ENCODE assay signal across 20 mouse cellular contexts in the genomic region with DNA sequence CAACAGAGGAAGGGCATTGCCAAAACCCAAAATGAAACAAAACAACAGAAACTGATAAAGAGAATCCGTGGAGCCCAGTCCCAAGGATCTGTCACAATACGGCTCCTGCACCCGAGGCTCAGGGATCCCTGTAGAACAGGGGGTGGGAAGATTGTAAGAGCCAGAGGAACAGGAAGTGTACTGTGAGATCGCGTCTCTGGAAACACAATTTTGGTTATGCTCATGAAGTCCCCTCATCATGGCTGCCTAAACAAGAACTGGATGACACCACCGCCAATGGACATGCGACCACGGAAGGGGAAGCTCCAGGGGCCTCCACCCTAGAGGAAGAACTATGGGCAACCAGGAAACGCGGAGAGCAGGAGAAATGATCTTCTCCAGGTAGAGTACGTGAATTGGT.
DNase-seq lines count a peak whose midpoint lies in the region; ATAC-seq and TF ChIP-seq lines count a peak whose summit lies in the region.
"Had no signal": no experiment of that assay in that cellular context is flagged by ENCODE, and none has a peak within 500 bp of the region (broad histone marks: within the 10 kb centered on the region; RNA-seq: fewer than 3 reads in every experiment).

No protein-coding gene starts in this region.

- peaks cover 18% of the 10 kb centered on the region for H3K4me1 ChIP-seq in liver, postnatal 0 days (ENCODE audit: insufficient read depth)
- H3K4me1 ChIP-seq in liver, embryonic 12.5 days, result peaks cover 43% of the 10 kb centered on the region
- H3K4me1 ChIP-seq in midbrain, embryonic 13.5 days (replicated peaks), result peaks cover 10% of the 10 kb centered on the region; the same call in 1 of the 2 replicates

- TF ChIP-seq EP300 in liver, postnatal 0 days (IDR thresholded peaks at IDR 0.05; ENCODE audit: low read depth), result no peak

- no peak overlapping the region for H3K4me2 ChIP-seq in liver, postnatal 0 days (ENCODE audit: low read depth, low read length)
- H3K4me2 ChIP-seq in liver, embryonic 12.5 days, result no peak overlapping the region
- H3K4me2 ChIP-seq in midbrain, embryonic 13.5 days (replicated peaks), result no peak overlapping the region
- H3K4me2 ChIP-seq: embryonic facial prominence, embryonic 12.5 days; forebrain, embryonic 13.5 days; forebrain, embryonic 15.5 days had no signal

- DNase-seq in cerebellum, adult 11 months, result peak; percentile 11
- DNase-seq in cerebellum, postnatal 10 days, result no peak
- no peak for DNase-seq in liver, postnatal 0 days
- no peak for DNase-seq in layer of hippocampus, postnatal 14 days (ENCODE audit: low spot score in 2 of 2)
- DNase-seq: adrenal gland, adult 8-10 months; adrenal gland, postnatal 36 days; cerebellum, adult 18-20 months; cerebellum, adult 9-11 months; cerebellum, postnatal 25 days; forebrain, postnatal 0 days had no signal

- H3K27ac ChIP-seq in liver, postnatal 0 days (ENCODE audit: low read depth), result 0 out of 2 replicates have a peak overlapping the region, but pooled peaks have one; percentile 29
- no peak overlapping the region for H3K27ac ChIP-seq in liver, embryonic 12.5 days
- no peak overlapping the region for H3K27ac ChIP-seq in midbrain, embryonic 13.5 days
- H3K27ac ChIP-seq: embryonic facial prominence, embryonic 10.5 days; embryonic facial prominence, embryonic 12.5 days; forebrain, embryonic 13.5 days; forebrain, embryonic 15.5 days had no signal

- H3K9me3 ChIP-seq in liver, postnatal 0 days (ENCODE audit: low read length), result no peaks in the 10 kb centered on the region
- H3K9me3 ChIP-seq in liver, embryonic 12.5 days (replicated peaks), result no peaks in the 10 kb centered on the region
- H3K9me3 ChIP-seq in midbrain, embryonic 13.5 days, result no peaks in the 10 kb centered on the region
- H3K9me3 ChIP-seq: embryonic facial prominence, embryonic 10.5 days; embryonic facial prominence, embryonic 12.5 days; forebrain, embryonic 13.5 days; forebrain, embryonic 15.5 days had no signal

- H3K9ac ChIP-seq in liver, postnatal 0 days (replicated peaks), result no peak overlapping the region
- no peak overlapping the region for H3K9ac ChIP-seq in liver, embryonic 12.5 days
- no peak overlapping the region for H3K9ac ChIP-seq in midbrain, embryonic 13.5 days (replicated peaks)
- H3K9ac ChIP-seq: embryonic facial prominence, embryonic 12.5 days; forebrain, embryonic 13.5 days; forebrain, embryonic 15.5 days; forebrain, postnatal 0 days had no signal

- TF ChIP-seq CTCF in liver, postnatal 0 days (IDR thresholded peaks at IDR 0.05; ENCODE audit: low read depth), result no peak

- ATAC-seq in liver, postnatal 0 days, result no peak
- no peak for ATAC-seq in liver, embryonic 12.5 days
- peak; percentile 15 for ATAC-seq in granulocyte monocyte progenitor cell, adult 5-6 weeks (replicated peaks; ENCODE audit: poor library complexity, severe bottlenecking)
- 0 out of 2 replicates have a peak, but pooled peaks have one; percentile 11 for ATAC-seq in monocyte, adult 5-6 weeks (replicated peaks; ENCODE audit: insufficient number of reproducible peaks, low FRiP score, low TSS enrichment, poor library complexity, severe bottlenecking)
- ATAC-seq in midbrain, embryonic 13.5 days, result no peak
- ATAC-seq: activated CD4-positive, CD25-positive, alpha-beta regulatory T cell, adult 4 months; forebrain, embryonic 13.5 days; forebrain, embryonic 15.5 days; forebrain, postnatal 0 days; Patski had no signal

- H3K27me3 ChIP-seq in liver, postnatal 0 days (ENCODE audit: insufficient read depth, low read length), result no peaks in the 10 kb centered on the region
- H3K27me3 ChIP-seq in liver, embryonic 12.5 days (replicated peaks), result peaks cover 18% of the 10 kb centered on the region
- H3K27me3 ChIP-seq in midbrain, embryonic 13.5 days, result peaks cover 19% of the 10 kb centered on the region
- H3K27me3 ChIP-seq: Patski had no signal

- H3K36me3 ChIP-seq in liver, postnatal 0 days (replicated peaks; ENCODE audit: insufficient read depth, low read length), result no peaks in the 10 kb centered on the region
- H3K36me3 ChIP-seq in liver, embryonic 12.5 days, result no peaks in the 10 kb centered on the region
- H3K36me3 ChIP-seq in midbrain, embryonic 13.5 days, result no peaks in the 10 kb centered on the region
- H3K36me3 ChIP-seq: embryonic facial prominence, embryonic 10.5 days; embryonic facial prominence, embryonic 12.5 days; forebrain, embryonic 15.5 days had no signal

- no peak overlapping the region for H3K4me3 ChIP-seq in liver, postnatal 0 days (ENCODE audit: low read depth, low read length)
- no peak overlapping the region for H3K4me3 ChIP-seq in liver, embryonic 12.5 days
- H3K4me3 ChIP-seq in midbrain, embryonic 13.5 days (replicated peaks), result no peak overlapping the region
- H3K4me3 ChIP-seq: embryonic facial prominence, embryonic 10.5 days; embryonic facial prominence, embryonic 12.5 days; forebrain, embryonic 13.5 days; forebrain, embryonic 15.5 days had no signal

- WGBS in liver, postnatal 0 days (ENCODE audit: insufficient replicate concordance), result 59% methylated on average over 11 of the region's 11 CpGs
- WGBS in liver, embryonic 12.5 days (ENCODE audit: insufficient replicate concordance), result 59% methylated on average over 11 of the region's 11 CpGs
- 90% methylated on average over 11 of the region's 11 CpGs for WGBS in midbrain, embryonic 13.5 days

Comparison
In these comparisons a context has a peak if more than half of its experiments do, and no peak if none do; other contexts are left out.
1. ATAC-seq: peak in granulocyte monocyte progenitor cell, adult 5-6 weeks (single experiment) and monocyte, adult 5-6 weeks (single experiment); none in liver, postnatal 0 days (single experiment), liver, embryonic 12.5 days (single experiment) and midbrain, embryonic 13.5 days (single experiment).